Mouse (Mus musculus): Measurements from ENCODE around the gene Lhfpl4.

GRCm38 (mm10) chr6:113194841-113195595 lies at the start of gene Lhfpl4:
- TF ChIP-seq CTCF (IDR thresholded peaks at IDR 0.05; ENCODE audit: borderline replicate concordance, insufficient read depth, low read length) (no peak), POLR2A (IDR thresholded peaks at IDR 0.05; ENCODE audit: low read depth, low read length) (no peak)
